Mouse (Mus musculus) midbrain, embryonic 10.5 days (tissue): ENCODE measurements around the gene Pigu. TPM values are rescaled to one million over a fixed set of nuclear protein-coding genes. Genes with fewer than 3 reads are reported as not detected.
A peak's percentile ranks its signal among the peaks of the same experiment; 100 is the strongest.

Source experiments
- DNase-seq: peaks from one replicate; pipeline ENCODE4 v3.0.0-alpha.2; 2017; ENCODE audit warnings: low spot score
- H3K27ac ChIP-seq: fragments of 300-500 bp; sonication (generic); replicated peaks from 2 replicates; pipeline ENCODE4 v1.5.1; 2016; ENCODE audit warnings: mild to moderate bottlenecking
- H3K27me3 ChIP-seq: fragments of 300-500 bp; sonication (generic); 2 replicates; pipeline ENCODE4 v1.6.1; 2016; ENCODE audit warnings: low read depth, mild to moderate bottlenecking; ENCODE audit not compliant: poor library complexity, severe bottlenecking
- H3K36me3 ChIP-seq: fragments of 300-500 bp; sonication (generic); 2 replicates; pipeline ENCODE4 v1.6.1; 2016; ENCODE audit warnings: mild to moderate bottlenecking, moderate library complexity
- H3K4me1 ChIP-seq: fragments of 300-500 bp; sonication (generic); 2 replicates; pipeline ENCODE4 v1.6.1; 2016
- H3K4me3 ChIP-seq: fragments of 300-500 bp; sonication (generic); 2 replicates; pipeline ENCODE4 v1.5.1; 2016; ENCODE audit warnings: mild to moderate bottlenecking, moderate library complexity
- H3K9me3 ChIP-seq: fragments of 300-500 bp; sonication (generic); replicated peaks from 2 replicates; pipeline ENCODE4 v1.6.1; 2016; ENCODE audit warnings: mild to moderate bottlenecking
- WGBS: fragments of 180-500 bp; shearing (Covaris S2); methylation state at CpG from one replicate; pipeline ENCODE4 v1.1.7; 2016; 5-methylcytosine and 5-hydroxymethylcytosine counted together
- polyA plus RNA-seq: library from polyadenylated mRNA; unstranded; fragments of >200 nt; fragmentation: Nextera tagmentation; extraction: Ambion mirVana; gene quantifications from 2 replicates; pipeline ENCODE4 v1.2.1, GENCODE M21; 2016

Gene Pigu
- polyA plus RNA-seq, 1 experiment from 2014 or later, result 57.1 TPM

DNA sequence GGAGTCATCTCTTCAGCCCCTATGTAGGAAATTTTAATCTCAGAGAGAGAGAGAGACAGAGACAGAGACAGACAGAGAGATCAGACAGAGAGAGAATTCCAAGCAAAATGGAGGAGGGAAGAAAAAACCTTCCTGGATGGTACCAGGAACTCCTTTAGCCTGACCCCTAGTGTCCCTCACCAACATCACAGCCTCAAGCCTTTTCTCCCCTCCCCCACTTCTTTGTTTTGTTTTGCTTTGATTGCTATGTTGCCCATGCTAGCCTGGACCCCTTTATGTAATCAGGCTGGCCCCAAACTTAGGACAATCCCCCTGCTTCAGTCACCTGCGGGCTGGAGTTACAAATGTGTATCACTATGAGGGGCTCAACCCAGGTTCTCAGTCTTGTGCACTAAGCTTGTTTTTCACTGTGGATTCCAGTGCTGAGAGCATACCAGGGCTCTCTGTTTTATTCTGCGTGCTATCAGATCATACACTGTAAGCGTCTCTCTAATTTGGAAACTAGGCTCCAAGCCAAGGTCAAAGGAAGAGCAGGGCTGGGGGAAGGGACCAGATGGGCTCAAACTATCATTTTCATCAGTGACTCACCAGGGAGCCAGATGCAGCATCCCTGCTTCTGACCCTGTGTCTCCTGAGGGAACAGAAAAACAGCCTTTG is 48.2 kb downstream of the Pigu start:
- H3K36me3 ChIP-seq, result peaks cover 41% of the 10 kb centered on the region
- no peaks in the 10 kb centered on the region for H3K9me3 ChIP-seq
- peaks cover 15% of the 10 kb centered on the region for H3K4me1 ChIP-seq
- 59% methylated on average over 3 of the region's 3 CpGs for WGBS
- peak; percentile 18 for DNase-seq
- H3K27ac ChIP-seq, result peak overlapping the region; percentile 69
- H3K27me3 ChIP-seq, result no peaks in the 10 kb centered on the region
- no peak overlapping the region for H3K4me3 ChIP-seq

DNA sequence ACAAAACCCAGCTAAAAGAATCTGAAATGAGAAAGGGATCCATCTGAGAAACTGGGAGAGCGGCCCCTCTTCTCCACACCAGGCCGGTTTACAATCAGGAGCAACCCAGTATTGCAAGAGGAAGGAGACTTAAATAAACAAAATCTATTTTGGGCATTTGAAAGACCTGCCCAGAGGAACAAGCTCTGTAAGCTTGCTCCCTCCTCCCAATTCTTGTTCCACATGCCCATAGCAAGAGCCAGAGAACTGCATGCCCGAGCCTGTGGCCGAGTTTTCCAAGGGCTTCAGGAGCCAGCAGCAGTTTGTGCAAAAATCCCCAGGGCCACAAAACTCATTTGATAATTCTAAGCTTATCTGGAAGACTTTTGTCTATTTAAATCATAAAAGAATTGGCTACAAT is 57.7 kb downstream of the Pigu start:
- Histone ChIP-seq H3K27me3 (no peaks in the 10 kb centered on the region), H3K4me3 (no peak overlapping the region), H3K9me3 (no peaks in the 10 kb centered on the region), H3K4me1 (no peaks in the 10 kb centered on the region), H3K36me3 (peaks cover 79% of the 10 kb centered on the region), H3K27ac (no peak overlapping the region)
- no peak for DNase-seq
- WGBS, result 92% methylated on average over 4 of the region's 4 CpGs

DNA sequence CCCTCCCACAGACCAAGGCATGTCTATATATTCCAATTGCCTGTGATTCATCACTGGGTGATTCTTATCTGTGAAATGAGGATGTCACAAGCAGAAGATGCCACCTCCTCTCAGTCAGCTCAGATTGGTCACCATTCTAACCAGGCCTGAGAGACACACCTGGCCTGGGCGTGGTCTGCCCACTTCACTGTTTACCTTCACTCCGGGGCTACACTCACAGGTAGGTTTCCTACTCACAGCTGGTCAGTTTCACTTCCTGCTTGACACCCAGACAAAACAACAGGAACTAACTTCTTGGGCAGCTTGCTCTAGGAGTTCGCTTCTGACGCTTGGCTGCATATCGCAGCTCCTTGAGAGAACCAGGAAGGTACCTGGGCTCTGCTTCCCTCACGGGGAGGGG is 61.8 kb downstream of the Pigu start:
- peaks cover 98% of the 10 kb centered on the region for H3K36me3 ChIP-seq
- no peaks in the 10 kb centered on the region for H3K9me3 ChIP-seq
- no peaks in the 10 kb centered on the region for H3K4me1 ChIP-seq
- DNase-seq, result no peak
- H3K27ac ChIP-seq, result no peak overlapping the region
- WGBS, result 96% methylated on average over 6 of the region's 6 CpGs
- H3K4me3 ChIP-seq, result no peak overlapping the region
- H3K27me3 ChIP-seq, result no peaks in the 10 kb centered on the region

DNA sequence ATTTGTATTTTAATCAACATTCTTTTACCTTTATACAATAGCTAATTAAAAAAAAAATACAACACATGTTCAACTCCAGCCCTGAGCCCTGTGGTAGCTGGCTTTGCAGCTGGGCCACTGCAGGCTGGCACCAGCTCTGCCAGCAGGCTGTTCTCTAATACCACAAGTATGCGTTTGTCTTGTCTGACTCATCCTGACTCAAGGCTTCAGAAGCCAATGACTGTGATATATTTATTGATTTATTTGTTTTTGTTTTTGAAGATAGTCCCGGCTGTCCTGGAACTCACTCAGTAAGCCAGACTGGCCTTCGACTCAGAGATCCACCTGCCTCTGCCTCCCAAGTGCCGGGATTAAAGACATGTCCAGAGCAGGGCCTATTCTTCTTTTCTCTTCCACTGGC is 63.3 kb downstream of the Pigu start:
- H3K27me3 ChIP-seq, result no peaks in the 10 kb centered on the region
- 95% methylated on average over 4 of the region's 4 CpGs for WGBS
- H3K27ac ChIP-seq, result no peak overlapping the region
- H3K4me1 ChIP-seq, result no peaks in the 10 kb centered on the region
- H3K36me3 ChIP-seq, result peaks cover 98% of the 10 kb centered on the region
- no peaks in the 10 kb centered on the region for H3K9me3 ChIP-seq
- H3K4me3 ChIP-seq, result no peak overlapping the region
- no peak for DNase-seq

DNA sequence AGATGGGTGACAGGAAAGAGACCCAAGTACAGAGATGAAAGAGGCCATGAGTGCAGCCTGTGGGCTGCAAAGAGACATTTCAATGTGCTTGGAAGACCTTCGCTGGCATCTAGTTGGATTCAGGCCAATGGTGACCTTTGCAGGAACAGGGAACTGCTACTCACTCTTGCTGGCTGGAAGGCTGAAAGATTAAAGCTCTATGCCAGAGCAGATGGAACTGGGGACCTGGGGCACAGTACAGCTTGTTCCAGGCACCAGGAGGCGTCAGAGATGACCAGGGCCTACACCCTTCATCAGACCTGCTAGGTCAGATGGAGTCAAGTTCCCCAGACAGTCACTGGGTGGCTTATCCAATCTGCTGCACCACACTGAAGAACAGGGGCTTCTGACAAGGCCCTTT is 63.8 kb downstream of the Pigu start:
- Histone ChIP-seq H3K36me3 (peaks cover 92% of the 10 kb centered on the region), H3K9me3 (no peaks in the 10 kb centered on the region), H3K27me3 (no peaks in the 10 kb centered on the region), H3K4me1 (no peaks in the 10 kb centered on the region), H3K27ac (no peak overlapping the region), H3K4me3 (no peak overlapping the region)
- WGBS, result 90% methylated on average over 2 of the region's 2 CpGs
- DNase-seq, result no peak

DNA sequence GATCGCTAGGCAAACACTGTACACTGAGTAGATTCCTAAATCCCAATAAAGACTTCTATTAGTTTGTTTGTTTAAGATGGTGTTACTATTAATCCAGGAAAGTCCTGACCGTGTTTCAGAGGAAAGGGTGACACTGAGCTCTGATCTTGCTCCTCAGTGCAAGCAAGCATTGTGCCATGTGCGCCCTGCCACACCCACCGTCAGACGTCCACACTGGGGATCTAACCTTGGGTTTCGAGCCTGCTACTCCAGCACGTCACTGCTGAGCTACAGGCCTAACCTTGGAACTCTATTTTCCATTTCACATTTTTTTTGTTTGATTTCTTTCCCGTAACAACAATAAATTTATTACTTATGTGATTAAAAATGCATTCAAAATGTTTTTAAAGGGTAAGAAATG is 67.2 kb downstream of the Pigu start:
- no peak for DNase-seq
- 93% methylated on average over 8 of the region's 8 CpGs for WGBS
- H3K27me3 ChIP-seq, result no peaks in the 10 kb centered on the region
- no peaks in the 10 kb centered on the region for H3K9me3 ChIP-seq
- H3K4me3 ChIP-seq, result no peak overlapping the region
- H3K27ac ChIP-seq, result no peak overlapping the region
- H3K36me3 ChIP-seq, result peaks cover 72% of the 10 kb centered on the region
- H3K4me1 ChIP-seq, result no peaks in the 10 kb centered on the region

DNA sequence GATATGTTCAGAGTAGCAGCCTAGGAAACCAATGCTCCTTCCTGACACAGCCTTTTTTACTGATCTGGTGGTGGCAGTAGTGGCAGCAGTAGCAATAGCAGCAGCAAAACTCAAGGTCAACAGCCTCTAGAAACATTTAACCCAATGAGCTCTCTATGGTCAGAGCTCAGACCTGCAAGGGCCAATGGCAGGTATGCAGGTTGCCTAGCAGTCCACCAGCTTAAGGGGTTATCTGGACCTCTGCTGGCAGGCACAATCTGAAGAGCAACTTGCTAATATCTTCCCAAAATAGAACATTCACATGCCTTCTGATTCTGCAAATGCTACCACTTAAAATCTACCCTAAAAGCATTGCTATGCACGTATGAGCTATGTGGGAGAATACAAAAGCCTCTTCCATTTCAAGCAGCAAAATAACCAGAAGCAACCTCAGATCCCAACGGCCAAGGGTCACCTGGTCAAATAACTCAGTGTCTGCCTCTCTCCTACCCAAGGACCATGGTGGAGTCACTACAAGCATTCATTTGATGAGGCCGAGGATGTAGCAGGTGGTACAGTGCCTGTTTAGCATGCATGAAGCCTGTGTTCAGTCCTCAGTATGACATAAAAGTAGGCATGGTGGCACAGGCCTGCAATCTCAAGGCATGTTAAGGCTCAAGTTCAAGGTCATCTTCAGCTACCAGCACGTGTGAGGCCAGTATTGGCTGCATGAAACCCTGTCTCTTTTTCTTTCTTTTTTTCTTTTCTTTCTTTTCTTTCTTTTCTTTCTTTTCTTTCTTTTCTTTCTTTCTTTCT is 69.6 kb downstream of the Pigu start:
- Histone ChIP-seq H3K4me3 (no peak overlapping the region), H3K27me3 (no peaks in the 10 kb centered on the region), H3K9me3 (no peaks in the 10 kb centered on the region), H3K36me3 (peaks cover 70% of the 10 kb centered on the region), H3K27ac (no peak overlapping the region), H3K4me1 (no peaks in the 10 kb centered on the region)
- DNase-seq, result no peak
- WGBS, result 88% methylated on average over 4 of the region's 4 CpGs

DNA sequence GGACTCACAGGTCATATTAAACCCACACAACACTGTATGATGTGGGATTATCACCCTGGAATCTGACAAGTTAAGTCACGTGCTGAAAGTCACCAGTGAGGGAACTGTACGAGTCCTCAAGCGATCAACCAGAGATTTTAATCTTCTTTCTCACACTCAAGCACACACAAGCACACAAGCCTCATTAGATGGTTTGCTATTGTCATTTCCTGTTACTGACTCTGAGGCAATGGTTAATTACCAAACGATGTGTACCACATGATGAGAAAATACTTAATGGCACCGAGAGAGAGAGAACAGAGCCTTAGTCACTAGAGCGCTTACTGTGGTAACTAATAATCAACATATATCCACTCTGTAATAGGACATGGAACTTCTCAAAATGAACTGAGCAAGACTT is 71.5 kb downstream of the Pigu start:
- H3K4me1 ChIP-seq, result no peaks in the 10 kb centered on the region
- 93% methylated on average over 6 of the region's 6 CpGs for WGBS
- no peaks in the 10 kb centered on the region for H3K27me3 ChIP-seq
- no peak for DNase-seq
- H3K9me3 ChIP-seq, result no peaks in the 10 kb centered on the region
- peaks cover 56% of the 10 kb centered on the region for H3K36me3 ChIP-seq
- no peak overlapping the region for H3K27ac ChIP-seq
- H3K4me3 ChIP-seq, result no peak overlapping the region

DNA sequence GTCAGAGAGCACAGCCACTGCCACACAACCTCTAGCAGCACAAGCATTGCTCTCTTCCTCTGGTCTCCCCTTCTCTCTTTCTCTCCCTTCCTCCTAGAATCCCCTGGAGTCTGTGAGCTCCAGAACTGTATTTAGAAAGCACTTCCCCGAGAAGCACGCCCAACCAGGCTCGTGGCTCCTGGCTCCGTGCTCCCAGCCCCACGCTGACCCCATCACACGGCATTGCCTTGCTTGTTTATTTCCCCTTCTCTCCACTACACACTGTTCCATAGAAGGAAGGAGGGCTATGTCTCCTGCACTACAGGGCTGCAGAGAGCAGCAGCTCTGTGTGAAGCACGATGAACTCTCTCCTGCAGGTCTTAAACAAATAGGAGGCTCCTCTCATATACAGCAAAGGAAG is 72.6 kb downstream of the Pigu start:
- Histone ChIP-seq H3K4me1 (no peaks in the 10 kb centered on the region), H3K4me3 (no peak overlapping the region), H3K36me3 (peaks cover 49% of the 10 kb centered on the region), H3K9me3 (no peaks in the 10 kb centered on the region), H3K27me3 (no peaks in the 10 kb centered on the region), H3K27ac (no peak overlapping the region)
- 89% methylated on average over 7 of the region's 7 CpGs for WGBS
- no peak for DNase-seq

DNA sequence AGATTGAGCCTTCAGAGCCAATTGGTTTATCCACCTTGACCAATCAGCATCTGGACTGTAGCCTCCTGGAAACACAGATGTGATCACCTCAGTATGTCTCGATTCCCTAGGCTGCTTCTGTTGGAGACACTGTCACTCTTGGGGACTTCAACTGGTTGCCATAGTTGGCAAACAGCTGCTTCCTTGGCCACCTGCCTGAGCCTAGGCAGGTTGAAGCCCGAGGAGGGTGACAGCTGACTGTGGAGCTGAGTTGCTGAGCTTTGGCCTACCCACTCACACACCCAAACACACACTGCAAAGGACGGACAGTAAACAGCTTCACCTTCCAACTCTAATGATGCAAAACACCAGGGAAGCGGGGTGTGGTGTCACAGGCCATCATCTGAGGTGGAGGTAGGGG is 73.4 kb downstream of the Pigu start:
- H3K36me3 ChIP-seq, result peaks cover 45% of the 10 kb centered on the region
- no peak for DNase-seq
- no peaks in the 10 kb centered on the region for H3K9me3 ChIP-seq
- no peaks in the 10 kb centered on the region for H3K27me3 ChIP-seq
- 92% methylated on average over 4 of the region's 4 CpGs for WGBS
- no peaks in the 10 kb centered on the region for H3K4me1 ChIP-seq
- H3K27ac ChIP-seq, result no peak overlapping the region
- H3K4me3 ChIP-seq, result no peak overlapping the region

DNA sequence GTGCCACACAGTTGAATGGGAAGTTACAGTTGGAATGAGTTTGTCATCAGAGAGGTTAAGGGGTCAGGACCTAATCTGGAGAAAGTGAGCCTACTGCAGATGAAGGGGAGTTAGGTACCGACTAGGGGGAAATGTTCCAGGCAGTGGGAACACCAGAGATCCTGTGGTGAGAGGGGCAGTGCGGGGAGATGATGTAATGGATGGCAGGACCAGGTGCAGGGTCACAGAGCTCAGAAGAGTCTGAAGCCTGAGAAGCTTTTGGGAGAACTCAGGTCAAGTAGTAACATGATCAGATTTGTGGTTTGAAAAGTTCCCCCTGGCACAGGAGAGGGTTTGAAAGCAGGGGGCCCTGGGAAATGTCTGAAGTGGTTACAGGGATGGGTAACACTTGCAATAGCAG is 77.1 kb downstream of the Pigu start:
- H3K27ac ChIP-seq, result no peak overlapping the region
- no peak for DNase-seq
- 88% methylated on average over 2 of the region's 2 CpGs for WGBS

DNA sequence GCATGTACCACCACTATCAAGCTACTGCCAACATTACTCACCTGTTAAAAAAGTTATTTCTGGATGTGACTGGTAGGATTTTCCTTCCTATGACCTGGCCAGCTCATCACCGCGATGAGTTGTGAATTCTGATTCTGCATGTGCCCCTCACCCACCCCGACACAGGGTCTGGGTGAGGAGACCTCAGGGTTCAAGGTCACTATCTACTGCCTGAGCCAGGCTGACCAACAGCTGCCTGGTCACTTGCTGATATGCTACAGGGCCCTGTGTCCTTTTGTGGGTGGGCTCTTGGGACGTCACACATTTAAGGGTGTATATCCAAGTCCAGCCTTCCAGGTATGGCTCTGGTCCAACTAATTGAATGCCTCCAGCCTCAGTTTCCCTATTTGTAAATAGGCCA is 78.1 kb downstream of the Pigu start:
- Histone ChIP-seq H3K4me1 (peaks cover 15% of the 10 kb centered on the region), H3K27ac (no peak overlapping the region), H3K4me3 (no peak overlapping the region), H3K9me3 (no peaks in the 10 kb centered on the region), H3K27me3 (peaks cover 6% of the 10 kb centered on the region), H3K36me3 (peaks cover 39% of the 10 kb centered on the region)
- DNase-seq, result no peak
- 92% methylated on average over 4 of the region's 4 CpGs for WGBS

More for the DNA sequence above, 77.1 kb downstream of the Pigu start:
- no peaks in the 10 kb centered on the region for H3K9me3 ChIP-seq
- no peak overlapping the region for H3K4me3 ChIP-seq
- H3K4me1 ChIP-seq, result peaks cover 15% of the 10 kb centered on the region
- H3K27me3 ChIP-seq, result peaks cover 6% of the 10 kb centered on the region
- peaks cover 49% of the 10 kb centered on the region for H3K36me3 ChIP-seq

DNA sequence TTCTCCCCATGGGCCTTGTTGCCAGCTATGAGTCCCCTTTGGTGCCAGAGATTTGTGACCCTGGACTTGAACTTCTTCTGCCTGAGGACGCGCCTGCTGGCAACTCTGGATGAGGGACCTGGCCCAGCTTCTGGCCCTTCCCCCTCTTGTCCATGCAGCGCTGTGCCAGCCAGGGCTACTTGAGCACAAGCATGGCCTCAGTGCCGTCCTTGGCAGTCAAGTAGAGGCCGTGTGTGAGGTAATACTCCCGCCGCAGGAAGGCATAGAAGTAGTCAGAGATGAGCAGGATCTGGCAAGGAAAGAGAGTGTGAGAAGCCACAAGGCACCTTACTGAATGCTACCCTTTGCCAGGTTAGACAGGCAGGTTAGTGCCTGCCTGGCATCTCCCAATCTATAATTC is 78.9 kb downstream of the Pigu start:
- no peak for DNase-seq
- no peaks in the 10 kb centered on the region for H3K9me3 ChIP-seq
- H3K27ac ChIP-seq, result no peak overlapping the region
- H3K27me3 ChIP-seq, result peaks cover 6% of the 10 kb centered on the region
- H3K4me3 ChIP-seq, result no peak overlapping the region
- peaks cover 32% of the 10 kb centered on the region for H3K36me3 ChIP-seq
- peaks cover 15% of the 10 kb centered on the region for H3K4me1 ChIP-seq
- WGBS, result 87% methylated on average over 7 of the region's 7 CpGs
